Mouse (Mus musculus): ENCODE data around the gene Eif4e1b.

- TF ChIP-seq CTCF (IDR thresholded peaks at IDR 0.05; ENCODE audit: borderline replicate concordance, insufficient read depth, low read length) = no peak
- TF ChIP-seq POLR2A (IDR thresholded peaks at IDR 0.05; ENCODE audit: low read depth, low read length) = no peak
These were observed 53.3 kb downstream of the Eif4e1b start for GRCm38 (mm10) chr13:54837061-54837460.
